Comparison of ENCODE assay signal across 13 mouse cellular contexts in the genomic region with DNA sequence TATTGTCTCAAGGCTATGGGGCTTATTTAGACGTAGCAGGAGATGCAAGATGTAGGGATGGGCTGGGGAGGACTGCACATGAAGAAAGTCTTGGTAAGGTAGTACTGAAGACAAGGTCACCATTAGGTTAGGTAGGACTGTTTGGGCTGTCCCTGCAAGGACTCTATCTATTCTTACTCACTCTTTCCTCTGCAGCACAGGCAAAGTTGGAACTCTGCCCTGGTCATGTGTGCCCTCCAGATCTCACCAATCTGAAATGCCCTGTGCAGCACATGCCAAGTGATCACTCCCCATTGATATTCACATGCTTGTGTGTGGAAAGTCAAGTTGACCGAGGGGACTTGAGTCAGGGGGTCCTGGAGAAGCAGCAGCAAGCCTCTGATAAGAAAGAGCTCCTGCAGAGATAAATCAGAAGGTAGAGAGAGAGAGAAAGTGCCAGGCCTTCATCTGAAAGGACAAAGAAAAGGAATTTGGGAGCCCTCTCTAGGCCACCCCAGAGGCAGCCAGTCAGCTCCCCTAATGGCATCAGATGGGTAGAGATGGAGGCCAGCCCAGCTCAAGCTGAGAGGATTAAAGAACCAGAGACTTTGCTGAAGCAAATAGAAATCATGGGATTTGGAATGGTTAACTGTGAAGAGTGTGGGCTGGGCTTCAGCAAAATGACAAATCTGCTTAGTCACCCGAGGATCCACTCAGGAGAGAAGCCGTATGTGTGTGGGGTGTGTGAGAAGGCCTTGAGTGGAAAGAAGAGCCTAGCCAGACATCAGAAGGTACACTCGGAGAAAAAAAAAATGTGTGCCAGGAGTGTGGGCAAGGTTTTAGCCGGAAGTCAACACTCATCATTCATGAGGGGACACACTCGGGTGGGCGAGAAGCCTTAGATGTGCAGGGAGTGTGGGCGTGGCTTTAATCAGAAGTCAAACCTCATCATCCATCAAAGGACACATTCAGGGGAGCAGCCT.
DNase-seq lines count a peak whose midpoint lies in the region; ATAC-seq lines count a peak whose summit lies in the region.
"Had no signal": no experiment of that assay in that cellular context is flagged by ENCODE, and none has a peak within 500 bp of the region (broad histone marks: within the 10 kb centered on the region; RNA-seq: fewer than 3 reads in every experiment).

No protein-coding gene starts in this region.

- ATAC-seq in limb, embryonic 13.5 days (ENCODE audit: low FRiP score, low read depth): no peak
- ATAC-seq: forebrain, embryonic 14.5 days; liver, embryonic 12.5 days had no signal

- no peaks in the 10 kb centered on the region for H3K4me1 ChIP-seq in limb, embryonic 13.5 days
- no peaks in the 10 kb centered on the region for H3K4me1 ChIP-seq in limb, embryonic 10.5 days
- H3K4me1 ChIP-seq: hindbrain, embryonic 15.5 days; liver, embryonic 12.5 days; stomach, embryonic 15.5 days had no signal

- H3K4me2 ChIP-seq in limb, embryonic 13.5 days (replicated peaks): no peak overlapping the region
- H3K4me2 ChIP-seq: heart, embryonic 11.5 days; hindbrain, embryonic 15.5 days; liver, embryonic 12.5 days; stomach, embryonic 15.5 days had no signal

- H3K36me3 ChIP-seq in limb, embryonic 13.5 days: no peaks in the 10 kb centered on the region
- no peaks in the 10 kb centered on the region for H3K36me3 ChIP-seq in limb, embryonic 10.5 days
- H3K36me3 ChIP-seq: liver, embryonic 12.5 days; stomach, embryonic 15.5 days had no signal

- H3K9ac ChIP-seq in limb, embryonic 13.5 days: 0 out of 2 replicates have a peak overlapping the region, but pooled peaks have one; percentile 2
- H3K9ac ChIP-seq: hindbrain, embryonic 15.5 days; liver, embryonic 12.5 days; stomach, embryonic 15.5 days had no signal

- no peak overlapping the region for H3K4me3 ChIP-seq in limb, embryonic 13.5 days
- no peak overlapping the region for H3K4me3 ChIP-seq in limb, embryonic 10.5 days
- H3K4me3 ChIP-seq: hindbrain, embryonic 15.5 days; liver, embryonic 12.5 days; stomach, embryonic 15.5 days had no signal

- no peaks in the 10 kb centered on the region for H3K27me3 ChIP-seq in limb, embryonic 13.5 days
- H3K27me3 ChIP-seq in limb, embryonic 10.5 days (ENCODE audit: low read depth, poor library complexity, severe bottlenecking): no peaks in the 10 kb centered on the region
- H3K27me3 ChIP-seq: hindbrain, embryonic 15.5 days; liver, embryonic 12.5 days; stomach, embryonic 15.5 days had no signal

- H3K27ac ChIP-seq in limb, embryonic 13.5 days: no peak overlapping the region
- H3K27ac ChIP-seq in limb, embryonic 10.5 days: no peak overlapping the region
- H3K27ac ChIP-seq: hindbrain, embryonic 15.5 days; liver, embryonic 12.5 days; stomach, embryonic 15.5 days had no signal

- WGBS in limb, embryonic 13.5 days: 72% methylated on average over 9 of the region's 9 CpGs
- 70% methylated on average over 9 of the region's 9 CpGs for WGBS in limb, embryonic 10.5 days

- no peak for DNase-seq in limb, embryonic 10.5 days (ENCODE audit: low spot score)
- DNase-seq in brain, adult 2 months (ENCODE audit: low read depth, low spot score): peak; percentile 93
- DNase-seq in layer of hippocampus, postnatal 36 days: peak; percentile 29 to 38
- peak; percentile 72 to 83 for DNase-seq in right cerebral cortex, postnatal 36 days (ENCODE audit: low spot score in 2 of 2)
- DNase-seq in ovary, postnatal 36 days (ENCODE audit: low spot score): no peak
- no peak for DNase-seq in gastrocnemius, postnatal 25 days
- no peak for DNase-seq in gastrocnemius, postnatal 4 days (ENCODE audit: low spot score in 2 of 2)

- H3K9me3 ChIP-seq in limb, embryonic 13.5 days: no peaks in the 10 kb centered on the region
- no peaks in the 10 kb centered on the region for H3K9me3 ChIP-seq in limb, embryonic 10.5 days (replicated peaks)
- H3K9me3 ChIP-seq: hindbrain, embryonic 15.5 days; liver, embryonic 12.5 days; stomach, embryonic 15.5 days had no signal

Comparison
In these comparisons a context has a peak if more than half of its experiments do, and no peak if none do; other contexts are left out.
1. DNase-seq: peak in brain, adult 2 months (single experiment), layer of hippocampus, postnatal 36 days (2 of 2) and right cerebral cortex, postnatal 36 days (2 of 2); none in limb, embryonic 10.5 days (single experiment), ovary, postnatal 36 days (single experiment), gastrocnemius, postnatal 25 days (single experiment) and gastrocnemius, postnatal 4 days (0 of 2).